8 mouse cellular contexts compared by ENCODE assay signal in genomic region chr10:85651706-85652105, GRCm38 (mm10).
DNase-seq lines count a peak whose midpoint lies in the region; ATAC-seq and TF ChIP-seq lines count a peak whose summit lies in the region.

No protein-coding gene starts in this region.

- H3K4me2 ChIP-seq in forebrain, embryonic 11.5 days (ENCODE audit: low read depth, low read length, severe bottlenecking): no peak overlapping the region
- no peak overlapping the region for H3K4me2 ChIP-seq in hindbrain, embryonic 14.5 days (replicated peaks)

- intact Hi-C loops in gastrocnemius, adult 2 months (cut with DNase I): loop anchor here (1.0 kb wide), 1 partner anchor 430 kb away; no protein-coding TSS in a partner anchor

- H3K9me3 ChIP-seq in forebrain, embryonic 11.5 days (ENCODE audit: control insufficient read depth, low read length): no peaks in the 10 kb centered on the region
- no peaks in the 10 kb centered on the region for H3K9me3 ChIP-seq in hindbrain, embryonic 14.5 days (ENCODE audit: control insufficient read depth, low read length)

- H3K4me3 ChIP-seq in gastrocnemius, adult 2 months: no peak overlapping the region
- H3K4me3 ChIP-seq in forebrain, embryonic 11.5 days (ENCODE audit: low read depth, low read length): no peak overlapping the region
- no peak overlapping the region for H3K4me3 ChIP-seq in hindbrain, embryonic 14.5 days (replicated peaks; ENCODE audit: low read length)

- no peak overlapping the region for H3K27ac ChIP-seq in gastrocnemius, adult 2 months
- no peak overlapping the region for H3K27ac ChIP-seq in forebrain, embryonic 11.5 days (ENCODE audit: low read depth, low read length)
- H3K27ac ChIP-seq in hindbrain, embryonic 14.5 days: no peak overlapping the region

- H3K36me3 ChIP-seq in forebrain, embryonic 11.5 days (ENCODE audit: control insufficient read depth, insufficient read depth, low read length): no peaks in the 10 kb centered on the region
- H3K36me3 ChIP-seq in hindbrain, embryonic 14.5 days (replicated peaks; ENCODE audit: control insufficient read depth, insufficient read depth): peaks cover 5% of the 10 kb centered on the region; the same call in 1 of the 2 replicates

- ATAC-seq in cerebellum, adult (ENCODE audit: insufficient number of reproducible peaks, low FRiP score, low TSS enrichment): peak; percentile 73; the same call in 1 of the 2 replicates
- ATAC-seq in forebrain, embryonic 11.5 days (replicated peaks; ENCODE audit: low FRiP score): peak; percentile 60
- peak; percentile 82 for ATAC-seq in hindbrain, embryonic 14.5 days (ENCODE audit: low FRiP score)

- 31% methylated on average over 7 of the region's 7 CpGs for WGBS in forebrain, embryonic 11.5 days
- WGBS in hindbrain, embryonic 14.5 days: 27% methylated on average over 7 of the region's 7 CpGs

- no peaks in the 10 kb centered on the region for H3K4me1 ChIP-seq in forebrain, embryonic 11.5 days (replicated peaks; ENCODE audit: control insufficient read depth, insufficient read depth, low read length)
- no peaks in the 10 kb centered on the region for H3K4me1 ChIP-seq in hindbrain, embryonic 14.5 days (replicated peaks; ENCODE audit: control insufficient read depth, insufficient read depth, low read length)

- TF ChIP-seq CTCF in gastrocnemius, adult 2 months (IDR thresholded peaks at IDR 0.05): peak; percentile 77

- no peak overlapping the region for H3K9ac ChIP-seq in forebrain, embryonic 11.5 days (ENCODE audit: low read length)
- H3K9ac ChIP-seq in hindbrain, embryonic 14.5 days: no peak overlapping the region

- DNase-seq in gastrocnemius, adult 2 months: peak; percentile 24
- no peak for DNase-seq in gastrocnemius, postnatal 25 days
- peak; percentile 69 for DNase-seq in forebrain, embryonic 11.5 days (ENCODE audit: low spot score)
- peak; percentile 80 for DNase-seq in hindbrain, embryonic 14.5 days (ENCODE audit: low spot score)
- peak; percentile 58 to 63 for DNase-seq in layer of hippocampus, postnatal 10 days (ENCODE audit: low spot score in 2 of 2)
- DNase-seq in lung, postnatal 36 days: peak; percentile 64
- peak; percentile 20 for DNase-seq in right cerebral cortex, postnatal 25 days

- no peaks in the 10 kb centered on the region for H3K27me3 ChIP-seq in forebrain, embryonic 11.5 days (ENCODE audit: control insufficient read depth, insufficient read depth, low read length)
- no peaks in the 10 kb centered on the region for H3K27me3 ChIP-seq in hindbrain, embryonic 14.5 days (ENCODE audit: control insufficient read depth, insufficient read depth, low read length)
